Mouse (Mus musculus): ENCODE data around the gene Tram2. TPM values are rescaled to one million over a fixed set of nuclear protein-coding genes. Genes with fewer than 3 reads are reported as not detected.

The Tram2 gene
- total and polyA plus RNA-seq, 2 experiments from 2014 or later, result 1.4 to 2.1 TPM

DNA sequence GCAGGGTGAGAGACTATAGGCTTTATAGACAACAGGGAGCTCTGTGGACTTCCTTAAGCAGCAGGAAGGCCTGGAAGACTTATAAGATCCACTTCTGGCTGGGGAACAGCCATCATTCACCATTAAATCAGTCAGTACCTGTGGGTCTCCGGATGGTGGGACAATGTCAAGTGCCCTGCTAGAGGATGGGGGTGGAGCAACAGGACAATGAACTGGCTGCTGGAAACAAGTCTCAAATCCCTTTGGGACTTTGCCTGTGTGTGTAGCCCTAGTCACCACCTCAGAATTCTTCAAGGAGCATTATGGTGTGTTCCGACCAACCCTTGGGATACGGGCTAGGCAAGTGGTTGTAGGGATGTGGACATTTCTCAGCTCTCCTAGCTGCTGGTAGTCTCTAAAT lies 55.9 kb downstream of the Tram2 start:
- Histone ChIP-seq H3K9ac (replicated peaks; ENCODE audit: low read length, poor library complexity, severe bottlenecking) (no peak overlapping the region), H3K4me2 (ENCODE audit: low read depth, low read length, poor library complexity, severe bottlenecking) (no peak overlapping the region), H3K4me3 (ENCODE audit: low read depth, low read length) (no peak overlapping the region), H3K4me1 (ENCODE audit: insufficient read depth, low read length) (no peaks in the 10 kb centered on the region), H3K9me3 (ENCODE audit: low read length) (no peaks in the 10 kb centered on the region), H3K36me3 (ENCODE audit: insufficient read depth, low read length) (no peaks in the 10 kb centered on the region), H3K27ac (ENCODE audit: low read depth, low read length) (no peak overlapping the region), H3K27me3 (ENCODE audit: insufficient read depth, low read length) (no peaks in the 10 kb centered on the region)
- ATAC-seq (ENCODE audit: low FRiP score), result no peak
- no peak for DNase-seq (ENCODE audit: low spot score)
- TF ChIP-seq CTCF (IDR thresholded peaks at IDR 0.05), result no peak
- 87% methylated on average over 3 of the region's 3 CpGs for WGBS

DNA sequence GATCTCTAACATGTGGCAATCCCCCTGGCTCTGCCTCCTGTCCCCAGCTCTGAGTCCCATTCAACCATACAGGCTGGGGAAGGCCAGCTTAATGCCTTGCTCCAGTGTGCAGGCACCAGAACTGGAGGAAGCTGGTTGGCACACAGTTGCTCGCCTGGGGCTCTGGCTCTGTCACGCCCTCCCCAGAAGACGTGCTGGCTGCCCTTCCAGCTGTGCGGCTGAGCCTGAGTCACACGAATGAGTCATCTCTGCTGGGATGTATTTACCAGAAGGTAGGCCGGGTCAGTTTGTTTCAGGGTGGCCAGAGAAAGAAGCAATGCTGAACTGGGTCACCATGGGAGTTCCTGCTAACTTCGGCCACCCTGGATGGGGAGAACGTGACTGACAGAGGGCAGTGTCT lies 64.6 kb downstream of the Tram2 start:
- ATAC-seq (ENCODE audit: low FRiP score), result no peak
- no peak for TF ChIP-seq CTCF (IDR thresholded peaks at IDR 0.05)
- no peak overlapping the region for H3K27ac ChIP-seq (ENCODE audit: low read depth, low read length)
- H3K27me3 ChIP-seq (ENCODE audit: insufficient read depth, low read length), result no peaks in the 10 kb centered on the region
- no peaks in the 10 kb centered on the region for H3K36me3 ChIP-seq (ENCODE audit: insufficient read depth, low read length)
- no peak for DNase-seq (ENCODE audit: low spot score)
- whole genome bisulfite sequencing, result 69% methylated on average over 8 of the region's 8 CpGs
- no peak overlapping the region for H3K9ac ChIP-seq (replicated peaks; ENCODE audit: low read length, poor library complexity, severe bottlenecking)
- no peak overlapping the region for H3K4me2 ChIP-seq (ENCODE audit: low read depth, low read length, poor library complexity, severe bottlenecking)
- H3K9me3 ChIP-seq (ENCODE audit: low read length), result no peaks in the 10 kb centered on the region
- H3K4me3 ChIP-seq (ENCODE audit: low read depth, low read length), result no peak overlapping the region
- H3K4me1 ChIP-seq (ENCODE audit: insufficient read depth, low read length), result no peaks in the 10 kb centered on the region

DNA sequence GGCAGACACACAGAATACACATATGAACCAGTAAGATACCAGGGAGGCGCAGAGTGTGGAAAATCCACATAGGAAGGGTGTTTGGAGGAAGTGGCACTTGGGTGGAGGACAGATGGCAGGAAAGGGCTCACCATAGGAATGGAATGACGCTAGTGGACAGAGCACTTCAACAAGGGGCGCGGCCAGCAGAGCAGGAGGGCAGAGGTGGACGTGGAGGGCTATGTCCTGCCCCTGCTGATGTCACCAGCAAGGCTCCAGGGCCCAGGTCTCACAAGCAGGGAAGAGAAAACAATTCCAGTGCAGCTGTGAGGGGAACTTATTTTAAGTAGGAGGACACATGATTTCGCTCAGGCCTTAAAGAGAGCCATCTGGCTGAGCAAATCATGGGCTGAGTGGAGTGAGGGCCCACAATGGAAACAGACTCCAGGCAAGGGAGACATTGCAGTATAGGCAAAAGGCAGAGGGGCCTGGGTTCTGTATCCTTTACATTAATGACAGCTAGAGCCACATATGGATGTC lies 68.7 kb downstream of the Tram2 start:
- no peak for DNase-seq (ENCODE audit: low spot score)
- TF ChIP-seq CTCF (IDR thresholded peaks at IDR 0.05), result no peak
- 83% methylated on average over 6 of the region's 6 CpGs for WGBS

DNA sequence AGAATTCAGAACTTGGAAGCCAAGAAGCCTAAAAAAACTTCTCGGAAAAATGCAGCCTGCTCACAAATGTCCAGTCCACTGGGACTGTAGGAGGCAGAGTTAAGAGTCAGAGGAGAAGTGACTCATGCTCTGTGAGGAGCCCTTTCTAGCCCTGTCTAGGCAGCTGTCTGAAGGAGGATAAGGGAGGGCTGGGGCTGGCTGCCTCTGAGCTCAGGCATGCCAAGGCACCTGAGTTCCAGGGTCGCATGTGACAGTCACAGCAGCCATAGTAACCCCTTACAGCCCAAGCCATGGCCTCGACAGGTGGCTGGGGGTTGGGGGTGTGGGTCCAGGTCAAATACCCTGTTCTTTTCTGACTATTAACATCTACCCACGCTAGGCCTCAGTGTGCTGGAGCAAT lies 70.1 kb downstream of the Tram2 start:
- no peak overlapping the region for H3K4me3 ChIP-seq (ENCODE audit: low read depth, low read length)
- TF ChIP-seq CTCF (IDR thresholded peaks at IDR 0.05), result no peak
- no peak overlapping the region for H3K27ac ChIP-seq (ENCODE audit: low read depth, low read length)
- DNase-seq (ENCODE audit: low spot score) (no peak), ATAC-seq (ENCODE audit: low FRiP score) (no peak)
- no peaks in the 10 kb centered on the region for H3K27me3 ChIP-seq (ENCODE audit: insufficient read depth, low read length)
- no peaks in the 10 kb centered on the region for H3K9me3 ChIP-seq (ENCODE audit: low read length)
- no peak overlapping the region for H3K4me2 ChIP-seq (ENCODE audit: low read depth, low read length, poor library complexity, severe bottlenecking)
- H3K36me3 ChIP-seq (ENCODE audit: insufficient read depth, low read length), result no peaks in the 10 kb centered on the region
- H3K9ac ChIP-seq (replicated peaks; ENCODE audit: low read length, poor library complexity, severe bottlenecking), result no peak overlapping the region
- no peaks in the 10 kb centered on the region for H3K4me1 ChIP-seq (ENCODE audit: insufficient read depth, low read length)
- 77% methylated on average over 4 of the region's 4 CpGs for WGBS

More for the DNA sequence above, 68.7 kb downstream of the Tram2 start:
- no peaks in the 10 kb centered on the region for H3K4me1 ChIP-seq (ENCODE audit: insufficient read depth, low read length)
- H3K9me3 ChIP-seq (ENCODE audit: low read length), result no peaks in the 10 kb centered on the region
- ATAC-seq (ENCODE audit: low FRiP score), result no peak
- no peak overlapping the region for H3K4me3 ChIP-seq (ENCODE audit: low read depth, low read length)
- no peak overlapping the region for H3K27ac ChIP-seq (ENCODE audit: low read depth, low read length)
- H3K4me2 ChIP-seq (ENCODE audit: low read depth, low read length, poor library complexity, severe bottlenecking), result no peak overlapping the region
- H3K36me3 ChIP-seq (ENCODE audit: insufficient read depth, low read length), result no peaks in the 10 kb centered on the region
- H3K9ac ChIP-seq (replicated peaks; ENCODE audit: low read length, poor library complexity, severe bottlenecking), result no peak overlapping the region
- H3K27me3 ChIP-seq (ENCODE audit: insufficient read depth, low read length), result no peaks in the 10 kb centered on the region

DNA sequence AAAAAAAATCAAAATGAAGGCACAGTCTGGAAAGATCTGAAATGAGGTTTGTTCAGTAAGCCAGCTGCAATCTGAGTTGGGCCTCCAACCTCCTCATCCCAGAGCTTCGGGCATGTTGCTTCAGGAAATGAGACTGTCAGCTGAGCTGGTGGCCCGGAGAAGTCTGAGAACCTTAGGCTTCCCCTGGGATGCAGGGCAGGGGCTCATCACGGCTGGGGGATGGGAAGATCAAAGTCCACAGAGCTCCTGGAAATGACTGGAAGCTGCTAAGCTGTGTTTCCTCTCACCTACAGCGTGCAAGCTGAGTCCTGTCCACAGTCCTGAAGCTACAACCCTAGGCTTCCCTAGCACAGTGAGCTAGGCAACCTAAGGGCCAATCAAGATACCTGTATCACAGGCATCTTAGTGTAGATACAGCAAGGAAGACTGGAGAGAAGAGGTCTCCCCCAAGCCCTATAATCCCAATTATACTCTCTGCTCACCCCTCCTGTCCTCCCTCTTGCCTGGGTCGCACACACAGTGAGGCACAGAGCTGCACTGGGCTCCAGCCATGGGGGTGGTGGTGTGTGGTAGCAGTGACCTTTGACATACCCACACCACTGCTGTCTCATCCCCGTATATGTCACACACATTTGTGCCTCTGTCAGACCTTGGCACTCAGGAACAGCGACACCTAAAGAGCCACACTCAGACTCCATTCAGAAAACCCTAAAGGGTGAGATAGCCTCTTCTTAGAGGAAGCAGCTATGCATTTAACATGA lies 70.9 kb downstream of the Tram2 start:
- Histone ChIP-seq H3K4me1 (ENCODE audit: insufficient read depth, low read length) (no peaks in the 10 kb centered on the region), H3K9ac (replicated peaks; ENCODE audit: low read length, poor library complexity, severe bottlenecking) (no peak overlapping the region), H3K27me3 (ENCODE audit: insufficient read depth, low read length) (no peaks in the 10 kb centered on the region), H3K9me3 (ENCODE audit: low read length) (no peaks in the 10 kb centered on the region), H3K4me3 (ENCODE audit: low read depth, low read length) (no peak overlapping the region), H3K4me2 (ENCODE audit: low read depth, low read length, poor library complexity, severe bottlenecking) (no peak overlapping the region), H3K36me3 (ENCODE audit: insufficient read depth, low read length) (no peaks in the 10 kb centered on the region), H3K27ac (ENCODE audit: low read depth, low read length) (no peak overlapping the region)
- whole genome bisulfite sequencing, result 84% methylated on average over 7 of the region's 7 CpGs
- ATAC-seq (ENCODE audit: low FRiP score) (no peak), DNase-seq (ENCODE audit: low spot score) (no peak)
- TF ChIP-seq CTCF (IDR thresholded peaks at IDR 0.05), result no peak

DNA sequence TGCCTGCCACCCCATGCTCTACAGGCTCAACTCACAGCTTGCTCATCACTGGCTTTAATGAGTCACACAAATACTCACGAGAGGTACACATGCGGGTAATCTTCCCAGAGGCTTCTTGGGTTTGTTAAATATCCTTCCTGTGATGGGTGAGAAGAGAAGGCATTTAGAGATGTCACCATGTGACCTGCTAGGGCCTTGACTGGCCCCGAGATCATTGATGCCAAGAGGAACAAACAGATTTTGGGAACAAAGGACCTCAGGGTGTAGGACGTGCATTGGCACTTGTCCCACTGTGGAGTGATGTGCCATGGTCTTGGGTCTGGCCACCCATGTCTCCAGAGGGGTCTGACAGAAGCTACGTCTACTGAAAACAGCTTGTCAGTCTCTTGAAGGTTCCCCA lies 72.3 kb downstream of the Tram2 start:
- Histone ChIP-seq H3K9me3 (ENCODE audit: low read length) (no peaks in the 10 kb centered on the region), H3K36me3 (ENCODE audit: insufficient read depth, low read length) (no peaks in the 10 kb centered on the region), H3K9ac (replicated peaks; ENCODE audit: low read length, poor library complexity, severe bottlenecking) (no peak overlapping the region), H3K4me1 (ENCODE audit: insufficient read depth, low read length) (no peaks in the 10 kb centered on the region), H3K4me2 (ENCODE audit: low read depth, low read length, poor library complexity, severe bottlenecking) (no peak overlapping the region), H3K4me3 (ENCODE audit: low read depth, low read length) (no peak overlapping the region), H3K27me3 (ENCODE audit: insufficient read depth, low read length) (no peaks in the 10 kb centered on the region), H3K27ac (ENCODE audit: low read depth, low read length) (no peak overlapping the region)
- DNase-seq (ENCODE audit: low spot score) (no peak), ATAC-seq (ENCODE audit: low FRiP score) (no peak)
- 85% methylated on average over 5 of the region's 5 CpGs for WGBS
- TF ChIP-seq CTCF (IDR thresholded peaks at IDR 0.05), result no peak

All from midbrain, postnatal 0 days (tissue).